Mouse (Mus musculus) C2C12 (cell line): ENCODE data around the gene Wnt5a. TPM values are rescaled to one million over a fixed set of nuclear protein-coding genes. Genes with fewer than 3 reads are reported as not detected.

Source experiments
- H3K27me3 ChIP-seq: one replicate; pipeline ENCODE4 v1.6.1; 2011; ENCODE audit not compliant: control insufficient read depth, insufficient read depth, insufficient read length
- H3K36me3 ChIP-seq: one replicate; pipeline ENCODE4 v1.6.1; 2011; ENCODE audit not compliant: control insufficient read depth, insufficient read depth
- H3K4me3 ChIP-seq: one replicate; pipeline ENCODE4 v1.5.1; 2011; ENCODE audit warnings: mild to moderate bottlenecking, control low read depth; ENCODE audit not compliant: poor library complexity, insufficient read depth, severe bottlenecking
- H3K79me2 ChIP-seq: one replicate; pipeline ENCODE4 v1.6.1; 2011; ENCODE audit not compliant: control insufficient read depth, insufficient read depth
- H3K79me3 ChIP-seq: one replicate; pipeline ENCODE4 v1.6.1; 2011; ENCODE audit warnings: low read depth, control low read depth
- H3ac ChIP-seq: one replicate; pipeline ENCODE3; 2011; ENCODE audit warnings: low read depth; ENCODE audit not compliant: control insufficient read depth, insufficient read length
- CEBPB ChIP-seq: IDR thresholded peaks from one replicate; pipeline ENCODE4 v1.6.1; 2011; ENCODE audit warnings: low read depth, mild to moderate bottlenecking, control low read depth, moderate library complexity
- CTCF ChIP-seq: IDR thresholded peaks from one replicate; pipeline ENCODE4 v1.5.1; 2011; ENCODE audit not compliant: control insufficient read depth, insufficient read depth, insufficient read length
- FOSL1 ChIP-seq: IDR thresholded peaks from one replicate; pipeline ENCODE4 v1.8.0; 2011; ENCODE audit warnings: mild to moderate bottlenecking, low read length; ENCODE audit not compliant: poor library complexity, insufficient read depth, severe bottlenecking
- MAX ChIP-seq: IDR thresholded peaks from one replicate; pipeline ENCODE4 v1.6.1; 2011; ENCODE audit warnings: mild to moderate bottlenecking, control low read depth
- MYOD1 ChIP-seq: IDR thresholded peaks from one replicate; pipeline ENCODE4 v1.6.1; 2011; ENCODE audit warnings: low read depth; ENCODE audit not compliant: control insufficient read depth, insufficient read length
- MYOG ChIP-seq: IDR thresholded peaks from one replicate; pipeline ENCODE4 v1.6.1; 2011; ENCODE audit not compliant: control insufficient read depth, insufficient read length; ENCODE audit errors: extremely low read depth
- USF1 ChIP-seq: IDR thresholded peaks from one replicate; pipeline ENCODE4 v1.6.1; 2011; ENCODE audit warnings: low read depth, mild to moderate bottlenecking, control low read depth, moderate library complexity
- polyA plus RNA-seq: library from polyadenylated mRNA; unstranded; fragments of >200 nt; fragmentation: generic; extraction: Trizol; gene quantifications from one replicate; pipeline ENCODE4 v1.2.1, GENCODE M21; 2012; ENCODE audit warnings: missing spikeins

Gene Wnt5a
- polyA plus RNA-seq, 1 experiment = 0.11 TPM

DNA sequence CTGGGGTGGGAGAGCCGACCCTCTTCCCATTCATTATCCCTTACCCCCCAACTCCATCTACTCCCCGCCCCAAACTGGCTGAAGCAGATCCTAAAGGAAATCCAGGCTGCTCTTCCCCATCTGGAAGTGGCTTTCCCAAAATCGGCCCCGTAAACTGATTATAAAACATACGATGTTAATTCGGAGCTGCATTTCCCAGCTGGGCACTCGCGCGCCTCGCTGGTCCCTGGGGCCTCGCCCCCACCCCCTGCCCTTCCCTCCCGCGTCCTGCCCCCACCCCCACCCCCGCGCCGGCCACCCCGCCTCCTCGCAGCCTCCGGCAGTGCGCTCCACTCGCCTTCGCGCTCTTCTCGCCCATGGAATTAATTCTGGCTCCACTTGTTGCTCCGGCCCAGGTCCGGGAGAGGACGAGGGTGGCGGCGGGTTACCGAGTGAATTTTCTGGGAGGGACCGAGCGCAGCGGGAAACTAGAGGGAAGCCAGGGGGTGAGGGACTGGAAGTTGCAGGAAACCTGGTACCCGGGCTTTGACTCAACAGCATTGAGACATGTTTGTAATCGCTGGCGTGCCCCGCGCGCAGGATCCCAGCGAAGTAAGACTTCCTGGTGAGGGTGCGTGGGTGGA, 6.6 kb downstream of the Wnt5a start:
- H3K36me3 ChIP-seq = no peaks in the 10 kb centered on the region
- H3K27me3 ChIP-seq = peaks cover 4% of the 10 kb centered on the region
- no peaks in the 10 kb centered on the region for H3K79me3 ChIP-seq
- H3K4me3 ChIP-seq = no peak overlapping the region
- no peak for TF ChIP-seq MYOG
- no peak for TF ChIP-seq FOSL1
- no peak for TF ChIP-seq CTCF
- TF ChIP-seq USF1 = no peak
- no peak for TF ChIP-seq CEBPB
- TF ChIP-seq MYOD1 = no peak
- TF ChIP-seq MAX = no peak
- H3K79me2 ChIP-seq = no peaks in the 10 kb centered on the region
- H3ac ChIP-seq = no peak overlapping the region

DNA sequence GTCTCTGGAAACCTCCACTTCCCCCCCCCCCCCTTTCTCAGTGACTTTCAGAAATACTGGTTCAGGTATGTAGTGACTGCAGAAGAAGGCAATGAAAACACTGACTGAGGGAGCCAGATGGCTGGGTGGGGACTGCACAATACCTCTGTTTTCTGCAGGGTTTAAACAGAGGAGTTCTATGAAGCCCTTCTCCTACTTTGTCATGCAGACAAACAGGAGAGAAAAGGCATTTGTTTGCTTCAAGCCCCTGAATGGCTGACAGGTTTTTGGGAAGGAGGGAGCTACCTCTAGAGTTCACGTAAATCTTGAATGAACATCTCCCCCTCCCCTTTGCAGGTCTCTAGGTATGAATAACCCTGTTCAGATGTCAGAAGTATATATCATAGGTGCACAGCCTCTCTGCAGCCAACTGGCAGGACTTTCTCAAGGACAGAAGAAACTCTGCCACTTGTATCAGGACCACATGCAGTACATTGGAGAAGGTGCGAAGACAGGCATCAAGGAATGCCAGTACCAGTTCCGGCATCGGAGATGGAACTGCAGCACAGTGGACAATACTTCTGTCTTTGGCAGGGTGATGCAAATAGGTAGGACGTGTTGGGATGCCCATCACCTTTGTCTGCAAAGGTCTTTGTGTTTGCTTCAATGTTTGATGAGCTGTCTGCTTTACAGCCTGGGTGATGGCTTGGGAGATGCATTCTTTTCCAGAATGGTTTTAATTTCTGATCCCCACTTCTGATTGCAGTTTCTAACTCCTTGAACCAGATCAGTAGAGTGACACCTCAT, 8.4 kb downstream of the Wnt5a start:
- Histone ChIP-seq H3K79me2 (no peaks in the 10 kb centered on the region), H3K27me3 (no peaks in the 10 kb centered on the region), H3K36me3 (no peaks in the 10 kb centered on the region), H3K4me3 (no peak overlapping the region), H3ac (no peak overlapping the region), H3K79me3 (no peaks in the 10 kb centered on the region)
- TF ChIP-seq MYOD1 (no peak), MYOG (no peak), MAX (no peak), USF1 (no peak), FOSL1 (no peak), CEBPB (no peak), CTCF (no peak)

DNA sequence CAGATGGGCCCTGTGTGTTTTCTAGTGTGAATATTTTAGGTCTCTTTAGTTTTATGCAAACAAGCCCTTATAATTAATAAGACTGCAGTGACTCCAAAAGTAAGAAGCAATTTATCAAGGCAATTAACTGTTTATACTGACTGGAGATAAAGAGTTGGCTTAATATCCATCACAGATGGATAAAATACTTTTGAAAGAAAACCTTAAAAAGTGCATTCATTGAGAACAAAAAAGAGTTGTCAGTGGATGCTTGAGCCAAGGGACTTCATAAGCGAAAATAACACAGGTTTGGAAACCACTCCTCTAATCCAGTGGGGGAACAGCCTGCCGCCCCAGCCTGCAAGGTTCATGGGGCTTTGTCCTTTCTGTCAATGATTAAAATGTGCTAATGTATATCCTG, 9.6 kb downstream of the Wnt5a start:
- no peak for TF ChIP-seq MYOD1
- no peak for TF ChIP-seq FOSL1
- TF ChIP-seq CTCF = no peak
- TF ChIP-seq USF1 = no peak
- TF ChIP-seq CEBPB = no peak
- no peak for TF ChIP-seq MYOG
- TF ChIP-seq MAX = no peak
- Histone ChIP-seq H3ac (no peak overlapping the region), H3K27me3 (no peaks in the 10 kb centered on the region), H3K79me2 (no peaks in the 10 kb centered on the region), H3K4me3 (no peak overlapping the region), H3K79me3 (no peaks in the 10 kb centered on the region), H3K36me3 (no peaks in the 10 kb centered on the region)

- no peak overlapping the region for H3ac ChIP-seq
- H3K4me3 ChIP-seq = no peak overlapping the region
- H3K36me3 ChIP-seq = no peaks in the 10 kb centered on the region
- H3K79me2 ChIP-seq = no peaks in the 10 kb centered on the region
- TF ChIP-seq MYOG (no peak), FOSL1 (no peak), MYOD1 (no peak), CEBPB (no peak), USF1 (no peak), MAX (no peak), CTCF (no peak)
- no peaks in the 10 kb centered on the region for H3K27me3 ChIP-seq
- no peaks in the 10 kb centered on the region for H3K79me3 ChIP-seq
Observed at GRCm38 (mm10) chr14:28515331-28515730, 10.8 kb downstream of the Wnt5a start.

GRCm38 (mm10) chr14:28517631-28518560, 13.3 kb downstream of the Wnt5a start:
- no peaks in the 10 kb centered on the region for H3K27me3 ChIP-seq
- no peaks in the 10 kb centered on the region for H3K79me3 ChIP-seq
- no peaks in the 10 kb centered on the region for H3K36me3 ChIP-seq
- no peak for TF ChIP-seq CEBPB
- TF ChIP-seq MAX = no peak
- no peak for TF ChIP-seq USF1
- TF ChIP-seq CTCF = no peak
- no peak for TF ChIP-seq MYOD1
- no peak for TF ChIP-seq FOSL1
- no peak for TF ChIP-seq MYOG
- H3K79me2 ChIP-seq = no peaks in the 10 kb centered on the region
- no peak overlapping the region for H3ac ChIP-seq
- H3K4me3 ChIP-seq = no peak overlapping the region
